Mouse (Mus musculus) gastrocnemius, adult 8-10 months (tissue): ENCODE measurements around the gene Adamts17. TPM values are rescaled to one million over a fixed set of nuclear protein-coding genes. Genes with fewer than 3 reads are reported as not detected.

Source experiments
- DNase-seq, 2 experiments: peaks; one replicate each; pipeline ENCODE4 v3.0.0; 2022; ENCODE audit warnings: low spot score in 2 of 2
- total RNA-seq, 4 experiments: library from RNA; stranded (reverse); gene quantifications; 2 replicates each; pipeline ENCODE4 v1.2.4; 2022

The Adamts17 gene
- total RNA-seq, 4 experiments from 2014 or later: 0.38 to 0.49 TPM; not detected in 2

- DNase-seq: no peak
Measured at GRCm38 (mm10) chr7:66933251-66933650, 93.7 kb downstream of the Adamts17 start.

GRCm38 (mm10) chr7:66934062-66934461, 94.5 kb downstream of the Adamts17 start:
- DNase-seq: no peak

- DNase-seq: no peak
Measured at GRCm38 (mm10) chr7:66935041-66935440, 95.5 kb downstream of the Adamts17 start.

- DNase-seq: no peak
Measured at GRCm38 (mm10) chr7:66936042-66936755, 96.7 kb downstream of the Adamts17 start.

GRCm38 (mm10) chr7:66936911-66937310, 97.4 kb downstream of the Adamts17 start:
- no peak for DNase-seq

- no peak for DNase-seq
Measured at GRCm38 (mm10) chr7:66938988-66939783, 99.7 kb downstream of the Adamts17 start.

- no peak for DNase-seq
Measured at GRCm38 (mm10) chr7:66940761-66941160, 101.2 kb downstream of the Adamts17 start.

GRCm38 (mm10) chr7:66949006-66949405, 109.5 kb downstream of the Adamts17 start:
- DNase-seq: no peak

GRCm38 (mm10) chr7:66952921-66953320, 113.4 kb downstream of the Adamts17 start:
- no peak for DNase-seq

GRCm38 (mm10) chr7:66954073-66954472, 114.5 kb downstream of the Adamts17 start:
- DNase-seq: no peak

- DNase-seq: no peak
Measured at GRCm38 (mm10) chr7:66954723-66955122, 115.2 kb downstream of the Adamts17 start.

- no peak for DNase-seq
Measured at GRCm38 (mm10) chr7:66955455-66955919, 116.0 kb downstream of the Adamts17 start.

GRCm38 (mm10) chr7:66955978-66956377, 116.4 kb downstream of the Adamts17 start:
- DNase-seq: peak in 1 of 2 experiments; percentile 17

- no peak for DNase-seq
Measured at GRCm38 (mm10) chr7:66957764-66958163, 118.2 kb downstream of the Adamts17 start.

GRCm38 (mm10) chr7:66960246-66961033, 120.9 kb downstream of the Adamts17 start:
- no peak for DNase-seq

- no peak for DNase-seq
Measured at GRCm38 (mm10) chr7:66962736-66963135, 123.2 kb downstream of the Adamts17 start.

- DNase-seq: no peak
Measured at GRCm38 (mm10) chr7:66963541-66963940, 124.0 kb downstream of the Adamts17 start.

- DNase-seq: no peak
Measured at GRCm38 (mm10) chr7:66966541-66967205, 127.1 kb downstream of the Adamts17 start.

GRCm38 (mm10) chr7:66967206-66967919, 127.8 kb downstream of the Adamts17 start:
- no peak for DNase-seq

- no peak for DNase-seq
Measured at GRCm38 (mm10) chr7:66968661-66969060, 129.1 kb downstream of the Adamts17 start.
